Mouse (Mus musculus): ENCODE results near the gene Ccdc117. TPM values are rescaled to one million over a fixed set of nuclear protein-coding genes. Genes with fewer than 3 reads are reported as not detected.
"Not testable (repeated sequence)": the region's sequence is repeated elsewhere in the genome, so short reads cannot be mapped to it uniquely, and the experiment has no call there.

Ccdc117 gene
- total RNA-seq (2021), result 10 to 100 TPM; 13.9 to 17.1 TPM

DNA sequence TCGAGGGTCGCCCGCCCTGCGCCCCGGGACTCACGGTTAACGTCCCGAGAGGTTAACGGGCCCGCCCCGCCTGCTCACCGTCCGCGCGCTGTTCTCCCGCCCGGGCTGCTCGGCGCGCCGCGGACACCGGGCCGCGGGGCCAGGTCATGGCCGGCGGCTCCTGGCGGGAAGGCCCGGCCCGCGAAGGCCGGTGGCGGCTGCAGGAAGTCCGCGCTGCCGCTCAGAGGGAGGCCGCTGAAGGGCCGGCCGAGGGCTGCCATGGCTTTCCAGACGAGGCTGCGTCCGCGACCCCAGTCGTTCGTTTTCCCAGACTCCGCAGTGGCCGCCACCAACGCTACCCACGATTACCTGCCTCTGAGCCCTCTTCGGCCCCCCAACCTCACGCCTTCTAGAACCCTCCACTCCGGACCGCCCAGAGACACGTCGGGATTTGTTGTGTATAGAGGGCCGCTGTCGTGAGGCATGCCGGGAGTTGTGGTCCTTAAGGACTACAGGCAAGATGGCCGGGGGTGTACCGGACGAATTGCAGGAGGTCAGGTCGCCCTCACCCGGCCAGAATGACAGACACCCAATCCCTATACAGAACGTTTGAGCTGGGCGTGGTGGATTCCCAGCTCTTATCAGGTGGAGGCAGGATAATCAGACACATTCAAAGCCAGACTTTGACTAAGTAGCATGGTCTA lies at the start of gene Ccdc117:
Gene Ccdc117, minus strand, starts transcription at position 389 of the 683 bp plus-strand sequence.
- DNase-seq, result peak; percentile 95
- intact Hi-C loops (cut with DNase I), result loop anchor here (2.0 kb wide), 1 partner anchor 19 kb away; no protein-coding TSS in a partner anchor

GRCm38 (mm10) chr11:5575046-5575445 lies 33.1 kb upstream of the Ccdc117 start:
- intact Hi-C loops (cut with DNase I), result no loop called here
- DNase-seq, result no peak

DNA sequence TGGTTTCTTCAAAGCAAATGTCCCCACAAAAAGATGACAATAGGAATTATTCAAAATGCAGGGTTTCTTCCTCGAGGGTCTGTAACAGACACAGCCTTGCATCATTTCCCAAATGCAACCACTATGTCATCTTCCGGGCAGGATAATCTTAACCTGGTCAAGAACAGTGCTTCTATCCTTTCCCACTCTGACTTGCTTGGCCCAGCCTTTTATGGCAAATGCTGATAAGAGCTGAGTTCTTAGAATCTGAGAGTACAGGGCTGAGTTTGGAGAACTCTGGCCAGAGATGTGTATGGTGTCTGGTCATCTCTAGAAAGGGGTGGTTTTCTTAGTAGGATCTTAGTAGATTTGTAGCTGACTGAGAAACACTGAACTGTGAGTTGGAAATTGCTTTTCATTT lies 31.8 kb upstream of the Ccdc117 start:
- no peak for DNase-seq
- intact Hi-C loops (cut with DNase I), result no loop called here

DNA sequence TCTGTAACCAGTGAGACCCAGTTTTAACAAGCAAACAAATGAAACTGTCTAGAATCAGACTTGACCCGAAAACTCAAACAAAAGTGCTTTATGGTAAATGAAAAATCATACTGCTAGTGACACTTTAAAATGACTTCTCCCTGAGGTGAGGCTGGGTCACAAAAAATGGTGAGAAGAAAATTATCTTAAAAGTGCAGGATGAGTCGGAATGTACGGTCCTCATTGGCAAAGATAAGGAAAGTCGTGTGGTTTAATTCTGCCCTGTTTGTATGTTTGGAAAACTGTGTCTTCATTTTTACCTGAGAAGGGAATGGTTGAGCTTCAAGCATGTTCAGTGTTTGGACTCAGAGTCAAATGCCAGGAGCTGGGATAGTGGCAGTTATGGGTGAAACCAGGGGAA lies 29.9 kb upstream of the Ccdc117 start:
- intact Hi-C loops (cut with DNase I), result no loop called here
- no peak for DNase-seq

- no peak for DNase-seq
- intact Hi-C loops (cut with DNase I), result no loop called here
These were observed 27.5 kb upstream of the Ccdc117 start, which contains the start of gene Ankrd36 for GRCm38 (mm10) chr11:5569474-5569873. Gene Ankrd36 (plus strand): TSS chr11:5569684.

DNA sequence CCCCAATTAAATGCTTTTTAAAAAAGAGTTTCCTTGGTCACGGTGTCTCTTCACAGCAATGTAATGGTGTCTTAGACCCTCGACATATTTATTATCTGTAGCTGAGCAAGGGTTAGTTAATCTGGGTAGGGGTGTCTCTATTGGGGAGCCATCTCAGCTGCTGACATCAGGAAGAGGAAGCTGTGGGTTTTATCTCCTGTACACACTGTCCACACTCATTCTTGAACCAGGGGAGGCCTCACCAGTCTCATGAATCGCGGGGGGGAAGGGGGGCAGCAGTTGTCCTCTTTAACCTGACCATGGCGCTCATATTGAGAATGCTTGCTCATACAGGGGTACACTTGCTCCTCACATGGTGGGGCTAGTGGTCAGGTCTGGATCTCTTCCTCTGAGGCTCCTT lies 26.1 kb upstream of the Ccdc117 start:
- DNase-seq, result no peak
- intact Hi-C loops (cut with DNase I), result no loop called here

- intact Hi-C loops (cut with DNase I), result no loop called here
- no peak for DNase-seq
These were observed 25.7 kb upstream of the Ccdc117 start for GRCm38 (mm10) chr11:5567654-5568053.

GRCm38 (mm10) chr11:5566506-5566905 lies 24.5 kb upstream of the Ccdc117 start:
- intact Hi-C loops (cut with DNase I), result no loop called here
- DNase-seq, result no peak

GRCm38 (mm10) chr11:5565596-5565995 lies 23.6 kb upstream of the Ccdc117 start:
- no peak for DNase-seq
- intact Hi-C loops (cut with DNase I), result no loop called here

DNA sequence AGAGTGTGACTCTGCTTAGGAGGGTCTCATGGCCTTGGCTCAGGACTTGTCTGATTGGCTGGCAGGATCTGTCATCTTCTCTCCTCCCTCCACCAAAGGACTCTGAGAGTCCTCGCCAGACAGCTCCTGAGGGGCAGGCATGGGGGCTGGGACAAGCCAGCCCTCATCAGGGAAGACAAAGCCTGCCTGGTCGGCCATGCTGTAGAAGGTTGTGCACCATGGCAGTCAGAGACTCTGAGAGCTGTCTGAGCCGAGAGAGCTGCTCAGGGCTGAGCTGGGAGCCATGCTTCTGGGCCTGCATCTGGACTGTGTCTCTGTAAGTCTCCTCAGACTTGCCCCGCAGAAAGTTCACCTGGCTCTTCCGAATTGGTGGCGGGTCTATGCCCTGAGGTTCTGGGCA lies 21.9 kb upstream of the Ccdc117 start:
- intact Hi-C loops (cut with DNase I), result loop anchor here (5.0 kb wide), 1 partner anchor 63 kb away; no protein-coding TSS in a partner anchor
- DNase-seq, result no peak

DNA sequence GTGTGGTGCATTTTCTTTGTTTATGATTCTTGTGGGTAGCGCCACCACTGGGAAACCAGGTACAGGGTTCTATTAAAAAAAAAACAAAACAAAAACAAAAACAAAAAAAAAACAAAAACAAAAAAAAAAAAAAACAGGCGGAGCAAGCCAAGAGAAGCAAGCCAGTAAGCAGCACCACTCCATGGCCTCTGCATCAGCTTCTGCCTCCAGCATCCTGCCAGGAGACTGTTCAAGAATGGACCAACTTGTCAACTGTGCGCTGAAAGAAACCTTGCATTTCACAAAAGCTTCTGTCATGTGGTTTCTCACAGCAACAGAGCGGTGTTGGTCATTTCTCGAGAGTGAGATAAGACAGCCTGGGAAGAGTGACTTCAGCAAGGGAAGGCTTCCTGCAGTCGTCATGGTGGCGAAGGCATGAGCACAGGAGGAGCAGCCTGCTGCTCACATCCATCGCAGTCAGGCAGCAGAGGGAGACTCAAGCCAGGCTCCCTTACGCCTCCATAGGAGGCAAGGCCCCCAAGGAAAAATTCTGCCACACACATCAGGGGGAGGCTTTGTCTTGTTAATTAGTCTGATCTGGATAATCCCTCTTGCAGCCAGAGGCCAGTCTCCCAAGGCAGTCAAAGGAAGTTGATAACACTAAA lies 20.8 kb upstream of the Ccdc117 start:
- peak; percentile 17 to 18 for DNase-seq
- intact Hi-C loops (cut with DNase I), result loop anchor here (5.0 kb wide), 1 partner anchor 65 kb away; no protein-coding TSS in a partner anchor

DNA sequence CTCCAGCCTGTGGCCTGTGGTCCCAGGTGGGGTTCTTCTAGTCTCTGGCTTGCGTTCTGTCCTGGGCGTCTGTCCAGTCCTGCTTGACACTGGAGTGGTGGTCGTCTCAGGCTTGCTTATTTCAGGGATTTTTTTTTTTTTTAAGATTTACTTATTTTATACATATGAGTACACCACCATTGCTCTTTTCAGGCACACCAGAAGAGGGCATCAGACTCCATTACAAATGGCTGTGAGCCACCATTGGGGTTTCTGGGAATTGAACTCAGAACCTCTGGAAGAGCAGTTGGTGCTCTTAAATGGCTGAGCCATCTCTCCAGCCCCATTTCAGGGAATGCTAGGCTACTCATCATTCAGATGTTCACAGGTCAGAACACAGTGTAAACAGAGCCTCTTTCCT lies 18.3 kb upstream of the Ccdc117 start:
- intact Hi-C loops (cut with DNase I), result loop anchor here (5.0 kb wide), 1 partner anchor 67 kb away; no protein-coding TSS in a partner anchor
- no peak for DNase-seq

DNA sequence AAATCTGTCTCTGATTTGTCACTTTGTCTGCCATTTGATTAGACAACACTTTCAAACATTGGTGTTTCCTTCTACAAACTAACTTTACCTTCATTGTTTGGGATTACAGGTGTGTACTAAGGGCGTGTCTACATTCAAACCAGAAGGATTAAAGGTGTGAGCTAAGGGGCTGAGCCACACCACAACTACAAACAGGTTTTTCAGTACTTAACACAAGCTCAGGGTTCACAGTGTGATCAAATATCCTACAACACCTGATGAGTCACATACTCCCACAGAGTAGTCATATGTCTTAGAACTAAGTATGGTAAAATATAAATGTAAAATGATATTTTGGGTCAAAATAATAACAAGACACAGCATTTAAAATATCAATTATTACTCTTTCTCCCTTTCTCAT lies 9.9 kb upstream of the Ccdc117 start:
- DNase-seq, result no peak
- intact Hi-C loops (cut with DNase I), result no loop called here

DNA sequence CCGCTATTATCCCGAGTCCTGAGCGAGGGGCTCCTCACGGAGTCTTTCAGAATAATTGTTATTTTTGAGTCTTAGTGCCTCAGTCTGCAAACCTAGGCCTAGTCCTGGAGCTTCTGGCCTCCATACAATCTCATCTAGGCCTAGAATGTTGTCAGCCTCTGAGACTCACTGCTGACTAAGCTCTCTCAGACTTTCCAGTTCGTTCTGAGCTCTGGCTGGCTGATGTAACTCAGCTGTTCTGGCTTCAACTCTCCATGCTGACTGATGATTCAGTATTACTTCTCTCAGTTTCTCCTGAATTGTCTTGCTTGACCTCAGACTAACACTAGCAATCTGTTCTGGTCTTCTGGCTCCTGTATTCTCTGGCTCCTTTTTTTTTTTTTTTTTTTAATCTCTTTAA lies 9.4 kb upstream of the Ccdc117 start:
- no peak for DNase-seq
- intact Hi-C loops (cut with DNase I), result no loop called here

DNA sequence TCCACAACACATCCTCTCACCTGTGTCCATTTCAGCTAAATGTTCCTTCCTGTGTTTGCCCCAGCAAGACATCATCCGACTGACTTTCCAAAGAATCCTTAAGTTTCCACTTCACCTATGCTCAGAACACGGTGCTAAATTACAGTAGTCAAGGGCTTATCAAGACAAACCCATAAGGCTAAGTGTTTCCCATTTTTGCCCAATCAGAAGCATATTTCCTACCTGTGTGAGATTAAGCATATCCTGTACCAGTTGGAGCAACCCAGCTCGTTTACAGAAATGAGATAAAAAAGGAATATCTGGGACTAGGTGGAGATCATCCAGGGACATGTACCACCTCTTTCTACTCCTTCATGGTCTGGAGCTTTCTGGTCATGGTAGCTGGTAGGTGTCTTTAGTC lies 4.7 kb upstream of the Ccdc117 start:
- intact Hi-C loops (cut with DNase I), result no loop called here
- no peak for DNase-seq

DNA sequence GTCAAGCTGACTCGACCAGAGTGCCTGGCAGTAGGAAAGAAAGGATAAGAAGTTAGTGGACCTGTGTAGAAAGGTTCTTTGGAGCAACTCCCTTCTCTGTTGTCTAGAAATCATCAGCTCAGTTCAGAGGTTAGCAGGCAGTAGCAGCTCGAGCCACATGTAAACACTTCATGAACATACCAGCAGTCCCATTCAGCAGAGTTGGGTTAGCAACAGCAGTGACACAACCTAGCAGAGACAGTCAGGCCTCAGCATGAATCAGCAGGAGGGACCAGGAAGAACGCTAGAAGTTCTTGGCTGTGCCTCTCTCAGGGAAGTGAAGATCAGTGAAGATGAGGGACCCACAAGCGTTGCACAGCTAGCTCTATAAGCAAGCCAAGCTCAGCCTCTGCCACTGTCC lies 3.5 kb upstream of the Ccdc117 start:
- DNase-seq, result no peak
- intact Hi-C loops (cut with DNase I), result no loop called here

GRCm38 (mm10) chr11:5544709-5545108 lies 2.7 kb upstream of the Ccdc117 start:
- intact Hi-C loops (cut with DNase I); DNase-seq: not testable (repeated sequence)

DNA sequence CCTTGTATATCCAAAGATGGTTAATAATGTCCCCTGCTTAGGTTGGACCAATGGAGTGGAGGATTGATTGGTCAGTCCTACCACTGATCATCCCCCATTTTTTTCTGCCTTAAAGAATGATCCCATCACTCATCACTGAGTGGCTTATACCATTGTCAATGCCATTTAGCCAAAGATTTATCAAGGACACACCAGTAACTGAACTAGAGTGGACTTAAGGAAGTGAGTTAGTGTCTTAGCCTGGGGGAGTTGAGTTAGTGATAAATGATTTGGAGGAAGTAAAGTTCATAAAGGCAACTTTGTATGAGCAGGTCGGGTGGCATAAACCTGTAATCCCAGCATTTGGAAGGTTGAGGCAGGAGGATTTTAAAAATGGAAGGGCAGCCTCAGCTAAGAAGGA lies 1.3 kb upstream of the Ccdc117 start:
- intact Hi-C loops (cut with DNase I), result no loop called here
- no peak for DNase-seq

DNA sequence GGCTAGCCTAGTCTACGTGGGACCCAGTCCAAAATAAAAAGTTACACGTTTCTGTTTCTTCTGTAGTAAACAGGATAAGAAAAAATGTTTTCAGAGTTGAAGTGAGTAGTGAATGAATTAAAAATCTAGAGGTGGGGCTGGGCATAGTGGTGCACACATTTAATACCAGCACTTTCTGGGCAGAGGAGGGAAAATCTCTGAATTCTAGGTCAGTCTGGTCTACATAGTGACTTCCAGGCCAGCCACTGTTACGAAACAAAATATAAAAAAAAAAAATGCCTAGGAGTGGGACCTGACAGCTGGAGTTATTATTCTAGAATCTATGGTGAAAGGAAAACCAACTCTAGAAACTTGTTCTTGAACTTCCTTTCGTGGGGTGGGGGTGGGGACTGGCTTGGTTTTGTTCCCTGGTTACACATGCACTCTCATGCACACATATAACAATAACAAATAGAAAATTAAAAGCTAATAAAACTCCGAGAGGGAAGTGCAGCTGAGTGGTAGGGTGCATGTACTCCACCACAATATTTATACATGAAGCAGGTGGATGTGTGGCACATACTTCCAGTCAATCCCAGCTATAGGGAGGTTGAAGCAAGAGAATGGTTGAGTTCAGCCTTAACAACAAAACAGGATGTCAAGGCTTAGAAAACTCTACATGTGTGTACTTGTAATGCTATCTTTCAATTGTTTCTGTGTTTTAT lies 647 bp upstream of the Ccdc117 start:
- DNase-seq, result no peak
- intact Hi-C loops (cut with DNase I), result no loop called here

GRCm38 (mm10) chr11:5541230-5541798 lies 673 bp downstream of the Ccdc117 start:
- no peak for DNase-seq
- intact Hi-C loops (cut with DNase I), result loop anchor here (2.0 kb wide), 1 partner anchor 19 kb away; no protein-coding TSS in a partner anchor

GRCm38 (mm10) chr11:5540331-5540730 lies 1.7 kb downstream of the Ccdc117 start:
- intact Hi-C loops (cut with DNase I), result loop anchor here (2.0 kb wide), 1 partner anchor 18 kb away; no protein-coding TSS in a partner anchor
- DNase-seq, result no peak

All from heart, postnatal 10 days (tissue).